Mouse (Mus musculus) 3T3-L1 (cell line): ENCODE measurements around the gene Mpped2.

Experiments used
- DNase-seq: peaks from one replicate; pipeline ENCODE4 v3.0.0-alpha.2; 2015; ENCODE audit warnings: low read depth, low spot score

Mpped2 gene

DNA sequence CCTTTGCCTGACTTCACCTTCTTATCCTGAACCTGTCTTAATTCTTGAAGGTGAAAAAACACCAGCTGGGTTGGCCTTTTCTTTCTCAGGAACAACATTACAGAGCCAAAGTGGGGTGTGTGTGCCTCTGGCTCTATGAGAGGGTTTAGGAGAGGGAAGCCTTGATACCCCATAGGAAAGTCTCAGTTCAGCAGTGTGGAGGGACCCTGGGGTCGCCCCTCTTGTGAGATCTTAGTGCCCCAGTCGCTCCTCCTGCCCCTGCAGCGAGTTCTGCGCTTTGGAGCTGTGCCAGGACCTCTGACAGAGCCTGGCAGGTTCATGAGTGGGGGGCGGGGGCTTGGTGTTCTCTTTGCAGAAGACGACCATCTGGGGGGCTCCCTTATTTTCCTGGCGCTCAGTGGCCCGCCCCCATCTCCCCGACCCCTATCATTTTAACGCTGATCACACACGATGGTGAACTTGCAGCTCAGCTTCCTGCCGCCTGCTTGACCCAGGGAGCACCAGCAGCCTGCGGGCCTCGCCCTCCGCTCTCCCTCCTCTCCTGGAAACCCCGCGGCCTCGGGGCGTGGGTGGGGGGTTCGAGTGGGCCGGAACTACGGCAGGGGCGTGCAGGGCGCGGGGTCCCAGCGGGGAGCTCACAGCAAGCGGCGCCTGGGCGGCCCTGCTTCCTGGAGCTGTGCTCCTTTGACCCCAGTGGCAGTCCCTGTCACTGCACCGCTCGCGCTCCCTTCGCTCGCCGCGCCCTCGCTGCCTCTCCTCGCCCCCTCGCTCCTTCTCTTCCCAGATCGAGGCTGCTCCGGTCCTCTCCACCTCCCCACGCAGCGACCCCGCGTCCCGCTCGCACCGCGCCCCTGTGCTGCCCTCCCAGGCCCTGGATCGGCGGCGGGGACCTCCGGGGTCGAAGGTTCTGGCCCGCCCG is at the start of gene Mpped2:
TSS of gene Mpped2 (plus strand) at position 487 of the 919 bp plus-strand sequence.
- no peak for DNase-seq

DNA sequence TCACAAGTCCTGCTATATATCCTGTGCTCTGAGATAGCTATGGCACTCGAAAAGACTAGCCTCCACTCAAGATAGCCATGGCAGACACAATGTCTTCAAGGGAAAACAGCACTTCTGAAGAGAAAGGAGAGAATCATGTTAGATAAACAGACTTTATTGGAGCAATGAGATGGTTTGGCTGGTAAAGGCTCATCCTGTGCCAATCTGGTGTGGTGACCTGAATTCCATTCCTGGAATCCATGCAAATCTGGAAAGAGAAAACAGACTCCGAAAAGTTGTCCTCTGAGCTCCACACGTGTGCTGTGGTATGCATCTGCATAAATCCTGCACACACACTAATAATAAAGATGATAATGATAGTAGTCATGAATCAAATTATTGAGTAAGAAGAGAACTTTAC is 48.3 kb upstream of the Mpped2 start:
- no peak for DNase-seq

DNA sequence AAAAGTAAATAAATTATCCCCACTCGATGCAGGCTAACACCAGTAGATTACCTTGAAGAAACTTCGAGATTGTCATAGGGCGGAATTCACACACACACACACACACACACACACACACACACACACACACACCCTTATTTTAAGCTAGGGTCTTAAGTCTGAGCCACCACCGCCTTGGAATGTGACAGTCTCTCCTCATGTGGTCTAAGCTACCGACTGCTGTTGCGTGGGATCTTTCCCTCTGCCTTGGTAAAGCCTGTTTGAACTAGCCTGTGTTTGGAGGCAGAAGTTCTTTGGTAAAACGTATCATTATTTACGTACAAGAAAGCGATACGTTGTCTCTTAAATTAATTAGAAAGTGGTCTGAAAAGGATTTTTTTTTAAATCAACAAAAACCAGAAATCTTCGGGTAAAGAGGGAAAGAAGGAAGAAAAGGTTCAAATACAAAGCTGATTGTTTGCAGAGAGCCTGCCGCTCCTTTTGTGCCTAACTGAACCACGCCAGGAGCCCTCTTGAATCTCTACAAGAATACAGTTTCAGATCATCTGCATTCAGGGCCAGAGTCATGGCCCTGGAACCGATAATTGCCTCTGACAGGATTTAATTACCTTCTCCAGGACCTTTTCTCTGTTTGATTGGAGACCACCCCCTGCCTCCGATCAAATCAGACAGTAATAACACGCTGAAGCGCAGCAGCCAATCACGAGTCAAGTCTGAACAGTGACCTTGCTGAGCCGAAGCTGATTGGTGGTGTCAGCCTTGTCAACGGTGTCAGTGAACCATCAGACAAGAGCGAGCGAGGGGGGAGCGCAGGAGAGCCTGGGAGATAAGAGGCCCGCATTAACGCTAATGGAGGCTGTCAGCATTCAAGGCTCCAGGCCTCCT is 43.1 kb upstream of the Mpped2 start:
- DNase-seq, result no peak

DNA sequence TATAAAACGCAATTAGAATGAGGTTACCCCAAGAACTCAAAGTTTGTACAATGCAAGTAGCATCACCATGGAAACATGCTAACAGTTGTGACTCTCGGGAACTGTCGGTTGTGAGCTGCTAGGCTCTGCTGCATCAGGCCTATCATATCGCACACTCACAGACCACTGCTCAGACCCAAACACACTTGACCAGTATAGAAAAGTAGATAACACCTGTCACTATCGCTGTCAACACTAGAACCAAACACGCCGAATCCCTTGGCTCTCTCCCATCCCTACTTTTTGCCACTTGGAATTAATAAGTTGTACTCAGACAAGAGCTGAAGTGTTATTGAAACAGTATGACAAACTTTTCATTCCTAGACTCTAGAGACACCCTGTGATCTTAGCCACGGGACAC is 40.9 kb upstream of the Mpped2 start:
- DNase-seq, result no peak

DNA sequence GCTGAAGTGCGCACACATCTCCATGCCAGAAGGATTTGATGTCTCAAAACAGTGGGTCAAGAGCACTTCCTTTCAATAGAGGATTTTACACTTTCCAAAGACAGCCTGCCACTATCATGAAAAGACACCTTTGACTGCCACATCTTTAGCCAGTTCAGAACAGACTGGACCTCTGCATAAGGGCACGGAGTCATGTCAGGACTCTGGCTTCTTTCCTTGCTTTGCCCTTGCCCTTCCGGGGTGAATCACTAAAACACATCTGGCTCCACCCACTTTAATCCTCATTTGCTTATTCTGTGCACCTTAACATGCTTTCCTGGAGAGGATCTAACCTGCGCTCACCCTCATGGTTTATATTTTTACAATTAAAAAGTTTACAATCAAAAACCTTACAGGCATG is 40.3 kb upstream of the Mpped2 start:
- no peak for DNase-seq

DNA sequence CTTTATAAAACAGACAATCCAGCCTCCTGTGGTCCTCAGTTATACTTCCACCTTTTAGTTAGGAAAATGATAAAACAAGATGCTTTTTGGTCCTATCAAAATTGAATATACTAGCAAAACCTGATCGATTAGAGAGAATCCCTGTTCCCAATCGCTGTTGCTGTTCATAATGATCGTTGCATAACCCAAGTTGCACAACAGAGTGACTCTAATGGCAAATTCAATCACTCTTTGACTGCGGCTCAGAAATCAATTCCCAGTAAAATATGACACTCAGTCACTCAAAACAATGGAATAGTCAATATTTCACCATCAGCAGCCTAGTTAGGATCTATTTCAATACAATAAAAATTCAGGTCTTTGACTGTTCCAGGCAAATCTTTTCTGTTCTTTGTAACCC is 39.8 kb upstream of the Mpped2 start:
- DNase-seq, result no peak

DNA sequence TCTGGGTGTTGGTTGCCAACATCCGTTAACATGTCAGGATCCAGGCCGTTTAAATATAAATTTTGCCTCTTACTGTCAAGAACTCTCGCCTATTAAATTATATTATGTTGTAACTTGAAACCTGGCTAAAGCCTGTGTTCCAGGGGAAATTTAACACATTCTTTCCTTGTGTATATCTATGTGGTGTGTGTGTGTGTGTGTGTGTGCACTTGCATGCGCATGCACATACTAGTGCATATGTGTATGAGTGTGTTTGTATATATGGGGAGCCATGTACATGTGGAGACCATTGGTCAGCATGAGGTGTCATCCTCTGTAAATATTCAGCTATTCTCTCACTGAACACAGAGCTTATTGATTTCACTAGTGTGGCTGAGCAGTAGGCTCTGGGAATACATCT is 37.8 kb upstream of the Mpped2 start:
- no peak for DNase-seq

DNA sequence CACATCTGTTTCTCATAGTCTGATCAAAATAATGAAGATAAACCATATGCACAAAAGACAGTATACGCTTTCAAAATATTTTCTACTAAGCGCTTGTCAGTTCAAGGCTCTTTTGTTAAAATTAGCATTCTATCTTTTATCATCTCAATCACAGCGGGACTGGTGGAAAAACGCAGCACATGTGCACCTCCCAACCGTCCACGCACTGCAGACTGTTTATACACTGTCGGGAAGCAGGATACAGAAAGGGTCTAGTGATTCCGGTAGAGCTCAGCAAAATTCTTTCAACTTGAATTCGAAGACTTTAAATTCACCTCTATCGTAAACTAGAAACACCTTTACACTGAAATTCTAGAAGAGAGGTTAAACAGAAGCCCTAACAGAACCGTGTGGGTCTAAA is 27.8 kb upstream of the Mpped2 start:
- no peak for DNase-seq

DNA sequence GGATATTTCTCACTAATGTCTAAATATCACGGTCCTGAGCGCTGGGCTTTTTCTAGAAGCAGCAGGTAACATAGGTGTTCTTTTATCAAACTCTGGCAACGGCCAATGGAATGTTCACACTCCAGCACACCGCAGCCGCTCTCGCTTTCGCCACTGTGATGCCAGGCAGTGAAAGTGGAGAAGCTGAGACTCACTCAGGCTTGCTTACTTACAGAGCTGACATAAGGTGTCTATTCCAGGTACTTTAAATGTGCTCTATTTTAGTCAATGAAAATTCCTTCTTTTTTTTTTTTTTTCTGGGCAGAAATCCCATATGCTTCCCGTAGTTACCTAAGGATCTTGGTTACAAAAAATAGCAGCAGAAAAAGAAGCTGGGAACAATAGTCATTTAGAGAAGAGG is 18.8 kb upstream of the Mpped2 start:
- no peak for DNase-seq

DNA sequence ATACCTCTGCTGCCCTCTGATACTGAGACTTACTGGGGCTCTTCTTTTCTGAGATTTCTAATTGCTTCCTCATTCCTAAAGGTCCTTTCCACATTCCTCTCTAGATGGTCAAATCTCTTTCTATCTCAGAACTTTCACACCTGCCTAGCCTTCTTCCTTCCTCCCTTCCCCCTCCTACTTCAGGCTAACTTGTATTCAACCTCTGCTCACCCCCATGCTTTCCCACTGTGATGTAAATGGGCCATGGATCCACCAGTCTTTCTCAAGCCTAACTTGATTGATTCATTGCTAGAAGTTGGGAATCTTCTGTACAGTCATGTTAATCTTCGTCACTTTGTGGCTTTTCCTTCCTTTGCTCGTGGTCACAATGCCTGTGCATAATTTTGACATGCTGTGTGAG is 15.6 kb upstream of the Mpped2 start:
- no peak for DNase-seq

DNA sequence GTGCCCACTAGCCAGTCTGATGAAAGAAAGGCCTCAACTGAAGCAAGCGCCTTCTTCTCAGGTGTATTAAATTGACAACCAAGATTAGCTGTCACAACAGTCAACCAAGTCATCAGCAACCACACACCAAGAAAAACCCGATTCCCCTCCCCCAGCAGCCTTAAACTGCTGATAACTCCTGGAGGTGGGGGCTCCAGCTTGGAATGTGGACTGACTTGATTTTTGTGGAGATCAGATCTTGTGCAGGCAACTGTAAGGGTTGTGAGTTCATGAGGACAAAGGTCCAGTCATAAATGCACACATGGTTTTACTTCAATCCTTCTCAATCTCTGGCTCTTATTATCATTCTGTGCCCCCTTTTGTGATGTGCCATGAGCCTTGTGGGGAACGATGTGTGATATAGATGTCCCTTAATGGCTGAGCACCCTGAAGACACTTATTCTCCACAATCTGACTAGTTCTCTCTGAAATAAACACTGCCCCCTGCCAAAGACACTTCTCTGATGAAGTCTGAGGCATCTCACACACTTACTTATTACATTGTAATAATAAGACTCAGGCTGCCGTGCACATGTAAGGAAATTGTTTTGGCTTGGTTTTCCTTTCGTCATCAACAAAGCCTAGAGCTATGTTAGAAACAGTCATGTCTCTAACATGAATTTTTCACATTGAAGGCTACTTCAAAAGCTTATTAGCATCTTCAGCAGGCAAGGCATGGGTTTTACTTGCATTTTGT is 13.2 kb upstream of the Mpped2 start:
- no peak for DNase-seq

DNA sequence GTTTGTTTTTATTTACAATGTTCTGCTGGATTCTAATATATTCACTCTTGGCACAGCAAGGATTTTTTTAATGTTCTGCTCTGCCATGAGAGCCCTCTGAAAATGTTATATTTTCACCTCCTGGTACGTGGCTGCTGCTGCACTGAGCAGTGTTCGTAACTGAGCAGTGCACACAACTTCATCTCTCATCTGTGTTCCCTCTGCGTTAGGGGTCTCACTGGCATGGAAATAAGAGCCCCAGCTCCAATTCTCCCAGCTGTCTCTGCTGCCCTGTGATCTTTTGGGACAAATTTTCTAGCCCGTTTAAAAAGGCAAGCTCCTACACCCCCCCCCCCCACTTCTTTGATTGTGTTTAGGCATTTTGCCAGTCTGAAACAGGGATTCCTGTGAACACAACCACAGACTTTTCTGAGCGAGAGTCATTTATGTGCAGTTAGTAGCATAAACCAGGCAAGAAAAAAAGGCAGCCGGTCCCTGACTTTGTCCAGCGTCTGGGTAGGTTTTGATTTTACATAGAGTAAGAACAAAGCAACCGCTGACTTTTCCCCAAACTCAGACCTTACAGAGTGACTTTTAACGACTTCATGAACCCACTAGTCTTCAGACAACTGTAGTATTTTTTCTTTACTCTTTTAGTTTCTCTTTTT is 9.8 kb upstream of the Mpped2 start:
- no peak for DNase-seq

DNA sequence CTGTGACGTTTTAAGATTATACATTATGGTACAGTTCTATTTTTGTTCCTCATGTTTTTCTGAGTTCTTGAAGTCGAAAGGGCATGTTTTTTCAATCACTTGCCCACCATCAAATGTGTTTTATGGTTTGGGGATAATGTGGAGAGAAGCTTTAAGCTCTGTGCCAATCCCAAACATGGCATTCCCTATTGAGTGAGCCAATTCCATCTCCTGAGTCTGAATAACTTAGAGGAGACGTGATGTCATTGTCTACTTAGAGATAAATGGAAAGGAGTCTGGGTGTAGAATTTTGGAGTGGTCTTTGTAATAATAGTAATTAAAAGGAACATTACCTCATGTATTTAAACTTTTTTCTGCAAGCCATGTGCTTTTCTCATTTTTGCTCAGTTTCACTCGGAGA is 9.2 kb upstream of the Mpped2 start:
- DNase-seq, result no peak

DNA sequence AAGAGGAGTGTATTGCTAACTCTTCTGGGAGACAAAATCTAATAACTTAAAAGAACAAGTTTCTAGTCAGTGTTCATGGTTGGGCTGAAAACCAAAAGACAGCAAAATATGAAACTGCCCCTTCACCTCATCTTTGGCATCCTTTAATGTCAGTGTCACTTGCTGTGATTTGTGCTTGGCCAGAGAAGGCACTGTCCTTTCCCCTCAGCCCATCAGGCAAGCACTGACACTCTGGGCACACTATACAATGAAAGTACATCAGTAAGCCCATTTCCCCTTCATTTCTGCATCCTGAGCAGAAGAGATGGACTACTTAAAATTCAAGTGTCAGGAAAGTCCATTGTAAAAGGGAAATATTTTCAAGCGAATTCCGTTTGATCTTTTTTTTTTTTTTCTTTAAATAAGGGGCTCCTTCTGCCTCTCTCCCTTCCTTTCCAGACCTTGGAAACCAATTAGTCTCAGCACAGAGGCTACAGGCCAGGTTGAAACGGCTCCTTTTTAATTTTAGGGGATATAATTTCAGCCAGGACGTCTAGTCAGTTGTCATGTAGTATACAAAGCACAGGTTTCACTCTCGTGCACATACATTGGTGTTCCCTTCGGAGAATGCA is 1.2 kb upstream of the Mpped2 start:
- DNase-seq, result no peak

DNA sequence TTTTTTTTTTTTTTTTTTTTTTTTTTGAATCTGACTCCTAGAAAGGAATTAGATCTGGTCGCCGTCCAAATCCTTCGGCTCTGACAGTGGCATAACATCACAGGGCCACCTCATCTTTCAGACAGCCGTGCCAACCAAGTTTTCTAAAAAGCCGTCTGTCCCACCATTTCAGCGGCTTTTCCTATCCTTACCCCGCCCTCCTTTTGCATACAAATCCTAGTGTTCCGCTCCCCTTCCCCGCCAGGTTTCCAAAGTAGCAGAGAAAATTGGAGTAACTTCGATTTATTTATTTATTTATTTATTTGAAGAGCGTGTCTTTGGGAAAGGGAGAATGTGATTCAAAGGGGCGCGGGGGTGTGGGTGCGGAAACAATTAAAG is 675 bp upstream of the Mpped2 start:
- DNase-seq, result no peak

DNA sequence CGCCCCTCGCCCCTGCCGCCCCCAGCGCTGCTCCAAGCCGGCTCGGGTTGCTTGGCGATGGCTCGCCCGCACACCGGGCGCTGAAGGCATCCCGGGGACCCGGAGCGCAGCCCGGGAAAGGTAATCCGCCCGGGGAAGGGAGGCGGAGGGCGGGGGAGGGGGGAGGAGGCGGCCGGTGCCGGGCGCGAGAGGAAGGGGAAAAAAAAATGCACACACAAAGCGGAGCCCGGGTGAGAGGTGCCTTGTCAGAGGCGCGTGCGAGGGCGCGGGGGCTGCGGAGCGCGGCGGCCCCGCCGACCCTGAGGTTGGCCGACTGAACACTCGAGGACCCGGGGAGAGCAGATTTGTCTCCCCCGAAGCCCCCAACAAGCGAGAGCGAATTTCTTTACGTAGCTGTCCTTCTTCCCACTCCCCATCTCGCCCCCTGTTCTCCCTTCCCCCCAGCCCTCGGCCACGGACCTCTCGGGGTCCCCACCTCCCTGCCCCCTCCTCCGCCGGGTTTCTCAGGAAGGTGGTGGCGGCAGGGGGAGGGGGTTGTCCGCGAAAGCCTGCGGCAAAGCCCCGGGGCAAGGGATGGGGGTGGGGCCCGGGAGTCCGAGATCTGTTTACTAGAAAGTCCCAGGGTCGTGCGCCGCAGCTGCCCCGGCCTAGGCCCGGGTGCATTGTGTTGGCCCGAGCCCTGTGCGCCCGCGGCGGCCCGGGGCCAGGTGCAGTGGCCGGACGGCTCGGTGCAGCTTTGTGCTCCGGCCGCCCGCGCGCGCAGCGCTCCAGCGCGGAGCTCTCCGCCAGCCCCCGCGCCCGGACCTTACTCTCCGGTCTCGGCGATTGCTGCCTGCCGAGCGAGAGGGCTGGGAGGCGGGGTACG is 865 bp downstream of the Mpped2 start:
- DNase-seq, result no peak

DNA sequence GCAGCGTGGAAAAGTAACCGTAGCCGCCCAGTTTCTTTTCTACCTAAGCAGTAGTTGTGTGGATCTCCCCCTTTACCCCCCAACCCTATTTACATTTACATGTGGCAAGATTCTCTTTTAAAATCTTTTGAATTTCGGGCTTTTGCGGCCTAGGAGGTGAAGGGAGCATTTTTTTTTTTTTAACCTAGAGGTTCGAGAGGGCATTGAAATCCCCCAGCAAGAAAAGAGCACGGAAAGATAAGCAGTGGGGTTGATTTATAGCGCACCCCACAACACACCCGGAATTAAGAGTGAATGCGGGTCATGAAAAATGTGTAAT is 1.5 kb downstream of the Mpped2 start:
- no peak for DNase-seq

DNA sequence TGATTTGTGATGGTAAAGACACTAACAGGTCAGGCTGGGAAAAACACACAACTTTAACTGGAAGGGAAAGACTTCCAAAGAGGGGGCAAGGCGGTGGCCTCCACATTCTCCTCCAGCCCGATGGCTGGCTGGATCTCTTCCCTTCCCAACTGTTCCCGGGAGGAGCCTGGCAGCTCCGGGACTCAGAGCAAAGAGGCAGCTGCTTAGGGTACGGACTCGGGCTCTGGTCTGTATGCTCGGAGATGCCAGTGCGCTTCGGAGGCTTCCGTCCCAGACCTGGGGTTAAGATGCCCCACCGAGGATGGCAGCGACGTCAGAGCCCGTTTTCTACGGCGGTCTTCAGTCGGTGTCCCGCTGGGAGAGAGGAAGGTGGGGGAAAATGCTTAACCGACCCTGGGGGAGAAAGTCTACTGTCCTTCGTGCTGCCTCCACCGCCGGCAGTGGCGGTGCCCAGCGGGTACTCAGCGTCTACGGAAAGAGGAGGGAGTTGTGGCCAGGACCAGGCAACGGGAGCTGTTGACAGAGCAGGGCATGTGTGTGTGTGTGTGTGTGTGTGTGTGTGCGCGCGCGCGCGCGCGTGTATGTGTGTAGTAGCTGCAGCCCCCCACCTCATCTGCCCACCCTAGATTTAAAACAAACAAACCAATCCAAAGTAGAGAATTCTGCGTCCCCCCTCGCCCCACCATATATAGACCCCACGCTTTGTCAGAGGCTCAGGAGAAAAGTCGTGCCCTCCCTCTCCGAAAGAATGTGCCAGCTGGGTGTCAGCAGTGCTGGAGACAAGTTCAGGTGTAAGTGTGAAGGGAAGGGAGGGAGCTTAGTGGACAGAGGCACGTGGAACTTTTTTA is 2.0 kb downstream of the Mpped2 start:
- DNase-seq, result no peak

DNA sequence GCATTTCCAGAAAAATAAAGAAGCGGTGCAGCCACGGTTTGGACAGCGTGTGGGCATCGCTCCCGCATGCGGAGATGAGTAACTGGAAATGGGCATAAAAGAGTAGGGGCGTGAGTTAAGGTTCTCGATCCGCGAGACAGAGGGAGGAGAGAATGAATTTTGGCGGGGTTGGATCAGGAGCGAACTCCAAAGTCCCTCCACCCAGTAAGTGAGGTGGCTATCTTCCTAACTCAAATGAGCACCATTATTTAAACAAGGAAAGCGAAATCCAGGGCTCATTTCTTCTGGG is 2.6 kb downstream of the Mpped2 start:
- no peak for DNase-seq

DNA sequence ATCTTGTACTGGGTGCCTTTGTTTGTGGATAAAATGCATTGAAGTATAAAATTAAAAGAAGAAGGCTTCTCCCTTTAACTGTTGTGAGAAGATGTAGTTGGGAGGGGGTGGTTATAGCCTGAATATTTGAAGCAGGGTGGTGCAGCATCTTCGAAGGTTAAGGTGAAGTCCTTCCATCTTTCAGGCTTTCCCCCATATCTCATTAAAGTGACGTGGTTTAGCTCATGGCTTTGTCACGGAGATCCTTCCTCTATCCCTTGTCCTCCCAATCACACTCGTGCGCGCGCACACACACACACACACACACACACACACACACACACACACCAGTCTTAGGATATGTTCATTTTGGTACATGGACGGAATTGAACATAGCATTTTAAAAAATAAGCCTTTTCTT is 3.3 kb downstream of the Mpped2 start:
- no peak for DNase-seq
